Mouse (Mus musculus): ENCODE measurements around the gene Rnf145.

GRCm38 (mm10) chr11:44574820-44575219, 56.1 kb downstream of the Rnf145 start:
- TF ChIP-seq POLR2A (IDR thresholded peaks at IDR 0.05; ENCODE audit: insufficient read depth, low read length) (no peak), CTCF (IDR thresholded peaks at IDR 0.05; ENCODE audit: low read depth, low read length) (no peak), EP300 (IDR thresholded peaks at IDR 0.05; ENCODE audit: insufficient read depth, low read depth, low read length) (no peak)

All from ES-Bruce4 (cell line).